Mouse (Mus musculus) ovary, postnatal 14 days (tissue): Measurements from ENCODE around the gene Trmt112.
A peak's percentile ranks its signal among the peaks of the same experiment; 100 is the strongest.
"Not testable (repeated sequence)": the region's sequence is repeated elsewhere in the genome, so short reads cannot be mapped to it uniquely, and the experiment has no call there.

Experiments used
- DNase-seq: peaks from one replicate; pipeline ENCODE4 v3.0.0; 2022; ENCODE audit warnings: low spot score

Gene Trmt112

DNA sequence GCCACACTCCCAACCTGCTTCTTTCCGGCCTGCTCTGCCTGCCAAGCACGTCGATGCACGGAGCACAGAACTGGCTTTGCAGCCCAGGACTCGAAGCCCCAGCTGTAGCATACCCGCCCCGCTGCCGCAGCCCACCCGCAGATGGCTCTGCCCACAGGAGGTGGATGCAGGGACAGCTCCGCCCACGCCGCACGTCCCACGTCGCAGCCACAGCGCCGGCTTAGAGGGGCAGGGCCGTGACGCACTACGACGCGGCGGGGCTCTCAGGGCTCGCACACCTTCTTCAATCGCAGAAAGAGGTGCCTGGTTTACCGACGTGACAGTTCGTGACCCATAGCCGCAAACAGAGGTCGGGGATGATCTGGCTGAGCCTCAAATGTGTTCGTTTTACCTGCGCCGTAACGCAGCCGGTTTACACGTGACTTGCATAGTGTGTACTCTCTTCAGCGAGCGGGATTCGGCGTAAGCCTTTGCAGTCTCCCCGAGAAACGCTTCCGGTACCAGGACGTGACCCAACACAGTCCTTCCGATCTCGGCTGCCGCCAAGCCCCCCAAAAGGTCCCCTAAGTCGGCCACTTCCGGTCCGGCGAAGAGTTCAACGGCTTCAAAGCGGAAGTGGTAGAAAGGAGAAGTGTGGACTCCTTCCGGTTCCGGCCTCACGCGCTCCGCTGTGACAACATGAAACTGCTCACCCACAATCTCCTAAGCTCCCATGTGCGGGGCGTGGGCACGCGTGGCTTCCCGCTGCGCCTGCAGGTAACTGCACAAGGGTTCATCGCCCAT, at the start of gene Trmt112, which contains the start of gene Prdx5:
TSS of gene Trmt112 (plus strand) at position 192 of the 783 bp plus-strand sequence.
TSS of gene Prdx5 (minus strand) at position 600 of the 783 bp plus-strand sequence.
- DNase-seq, result peak; percentile 79

DNA sequence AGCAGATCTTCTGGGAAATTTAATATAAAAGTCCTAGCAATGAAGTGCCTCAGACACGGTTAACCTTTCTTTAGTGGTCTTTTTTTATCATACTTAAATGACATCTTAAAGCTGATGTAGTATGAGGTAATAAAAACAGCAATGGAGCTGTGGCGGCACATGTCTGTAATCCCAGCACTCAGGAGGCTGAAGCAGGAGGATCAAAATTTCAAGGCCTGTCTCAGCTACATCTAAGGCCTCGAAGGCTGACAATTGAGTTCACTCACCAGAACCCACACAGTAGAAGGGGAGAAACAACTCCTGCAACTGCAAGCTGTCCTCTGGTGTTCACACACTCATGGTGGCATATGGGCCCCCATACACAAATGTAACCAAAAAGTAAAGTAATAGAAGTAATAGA, 49.5 kb upstream of the Trmt112 start:
- no peak for DNase-seq

DNA sequence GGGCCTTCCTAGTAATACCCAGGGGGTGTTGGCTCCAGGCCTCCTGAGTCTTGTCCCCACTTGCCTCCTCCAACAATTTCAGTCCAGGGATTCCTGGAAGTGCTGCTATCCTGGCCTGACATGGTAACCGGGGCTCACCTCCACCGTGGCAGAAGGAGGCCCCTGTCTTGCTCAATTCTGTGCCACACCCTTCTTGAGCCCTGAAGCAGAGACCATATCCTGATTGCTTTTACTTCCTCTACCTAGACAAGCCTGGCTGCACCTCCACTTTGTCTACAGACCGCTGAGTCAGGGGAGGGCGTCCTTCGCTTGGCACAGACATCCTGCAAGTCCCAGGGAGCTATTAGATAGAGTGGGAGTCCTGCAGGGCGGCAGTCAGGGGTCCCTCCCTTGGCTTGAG, 48.8 kb upstream of the Trmt112 start:
- no peak for DNase-seq

DNA sequence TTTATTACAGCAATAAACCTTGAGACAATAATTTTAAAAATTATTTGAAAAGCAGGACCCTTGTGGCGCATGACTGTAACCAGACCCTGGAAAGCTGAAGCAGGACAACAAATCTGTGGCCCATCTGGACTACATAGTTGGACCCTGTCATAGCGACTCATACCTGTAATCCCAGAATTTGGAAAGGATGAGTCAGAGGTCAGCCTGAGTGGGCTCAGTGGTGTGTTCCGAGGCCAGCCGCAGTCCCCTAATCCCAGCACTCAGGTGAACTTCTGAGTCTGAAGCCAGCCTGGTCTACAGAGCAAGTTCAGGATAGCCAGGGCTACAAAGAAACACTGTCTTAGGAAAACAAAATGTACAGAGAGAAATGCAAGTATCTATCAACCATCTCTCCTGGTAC, 48.0 kb upstream of the Trmt112 start:
- no peak for DNase-seq

DNA sequence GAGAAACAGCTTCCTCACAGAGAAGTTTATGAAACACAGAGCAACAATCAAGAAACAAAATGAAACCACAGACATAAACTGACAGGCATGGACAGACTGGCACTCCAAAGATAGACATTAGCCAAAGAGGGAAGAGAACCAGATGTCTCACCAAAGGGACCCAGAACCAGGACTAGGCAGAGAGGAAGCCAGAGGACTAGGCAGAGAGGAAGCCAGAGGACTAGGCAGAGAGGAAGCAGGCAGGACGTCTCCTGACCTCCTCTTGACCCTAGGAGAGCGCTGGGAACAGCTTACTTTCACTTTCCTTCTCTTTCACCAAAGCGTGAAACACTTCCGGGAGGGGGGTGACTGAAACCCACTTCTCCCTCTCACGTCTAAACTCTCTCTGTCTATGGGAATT, 40.1 kb upstream of the Trmt112 start:
- no peak for DNase-seq

DNA sequence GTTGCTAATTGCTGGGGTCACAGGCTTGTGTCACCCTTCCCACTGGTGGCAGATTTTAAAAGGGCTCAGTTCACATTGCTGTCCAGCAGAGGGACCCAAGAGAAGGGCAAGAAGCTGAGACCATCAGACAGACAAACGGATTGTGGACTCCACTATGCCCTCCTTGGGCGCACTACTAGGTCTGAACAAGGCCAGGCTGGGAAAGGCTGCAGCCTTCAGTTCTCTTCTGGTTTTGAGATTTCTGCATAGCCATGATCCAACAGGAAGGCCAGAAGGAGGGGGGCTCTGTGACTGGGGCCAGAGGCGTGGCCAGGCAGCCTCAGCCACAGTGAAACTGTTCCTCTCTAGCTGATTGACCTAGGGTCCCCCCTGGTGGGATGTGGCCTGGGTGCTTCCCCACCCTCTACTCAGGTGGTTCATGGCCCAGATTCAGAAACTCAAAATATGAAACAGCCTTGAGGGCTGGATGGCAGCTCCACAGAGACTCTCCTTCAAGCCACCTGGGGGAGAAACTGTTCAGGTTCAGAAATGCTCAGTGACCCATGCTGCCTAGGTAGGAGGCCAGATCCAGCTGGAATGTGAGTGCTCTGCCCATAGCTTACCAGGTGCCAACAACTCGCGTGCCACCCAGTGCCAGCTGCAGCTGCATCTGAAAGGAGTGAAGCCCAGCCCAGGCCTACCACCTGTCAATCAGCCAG, 37.8 kb upstream of the Trmt112 start:
- no peak for DNase-seq

DNA sequence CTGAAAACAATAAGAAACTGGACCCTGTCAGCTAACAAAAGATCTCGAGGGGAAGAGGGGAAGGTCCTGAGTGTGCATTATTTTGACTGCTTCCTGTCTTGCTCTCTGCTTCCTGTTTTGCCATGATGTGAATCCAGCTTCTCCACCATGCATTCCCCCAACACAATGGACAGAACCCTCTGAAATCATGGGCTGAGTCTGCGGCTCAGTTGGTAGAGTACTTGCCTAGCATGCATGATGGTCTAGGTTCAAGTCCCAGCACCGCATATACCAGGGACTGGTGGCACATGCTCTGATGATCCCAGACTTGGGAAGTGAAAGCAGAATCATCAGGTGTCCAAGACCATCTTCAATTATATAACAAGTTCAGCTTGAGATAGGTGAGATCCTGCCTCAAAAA, 36.8 kb upstream of the Trmt112 start:
- DNase-seq, result no peak

DNA sequence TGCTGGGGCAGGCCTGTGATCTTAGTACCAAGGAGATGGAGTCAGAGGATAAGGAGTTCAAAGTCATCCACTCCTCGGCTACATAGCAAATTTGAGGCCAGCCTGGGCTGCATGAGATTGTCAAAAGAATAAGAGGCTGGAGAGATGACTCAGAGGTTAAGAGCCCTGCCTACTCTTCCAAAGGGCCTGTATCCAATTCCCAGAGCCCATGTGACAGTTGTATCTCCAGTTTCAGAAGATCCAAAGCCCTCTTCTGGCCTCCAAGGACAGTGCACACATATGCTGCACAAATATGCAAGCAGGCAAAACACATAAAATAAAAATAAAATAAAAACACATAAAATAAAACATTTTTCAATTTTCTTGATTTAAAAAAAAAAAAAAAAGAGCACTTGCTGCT, 35.2 kb upstream of the Trmt112 start:
- no peak for DNase-seq

DNA sequence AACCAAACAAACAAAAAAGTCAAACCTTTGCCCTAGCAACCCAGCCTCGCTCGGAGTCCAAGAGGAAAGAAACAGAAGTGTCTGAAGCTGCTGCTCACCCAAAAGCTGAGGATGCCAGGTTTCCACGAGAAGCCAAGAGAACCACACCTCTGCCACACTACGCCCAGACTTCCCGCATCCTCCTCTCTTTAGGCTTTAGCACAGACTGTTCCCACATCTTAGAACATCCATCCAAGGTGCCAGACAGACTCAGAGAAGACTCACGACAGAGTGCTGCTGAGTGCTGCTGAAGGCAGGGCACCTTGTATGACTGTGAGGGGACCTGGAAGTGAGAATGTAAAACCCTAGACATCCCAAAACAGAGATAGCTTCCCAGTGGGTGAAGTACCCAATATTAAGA, 33.7 kb upstream of the Trmt112 start:
- DNase-seq, result no peak

DNA sequence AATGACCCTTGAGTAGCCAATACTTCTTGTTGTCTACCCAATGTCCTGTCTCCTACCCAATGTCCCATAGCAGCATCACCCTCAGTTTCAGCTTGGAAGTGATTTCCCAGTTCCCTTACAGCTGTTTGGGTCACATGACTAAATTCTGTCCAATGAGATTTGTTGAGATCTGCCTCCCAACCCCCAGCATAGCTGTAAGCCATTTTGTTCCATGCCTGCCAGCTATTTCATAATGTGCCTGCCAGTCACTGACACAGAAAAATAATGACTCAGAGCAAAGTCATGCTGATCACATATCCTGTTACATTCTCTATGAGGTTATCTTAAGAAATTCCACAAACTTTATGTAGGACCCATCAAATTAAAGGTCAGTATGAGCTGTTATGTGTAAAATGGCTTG, 32.7 kb upstream of the Trmt112 start:
- no peak for DNase-seq

DNA sequence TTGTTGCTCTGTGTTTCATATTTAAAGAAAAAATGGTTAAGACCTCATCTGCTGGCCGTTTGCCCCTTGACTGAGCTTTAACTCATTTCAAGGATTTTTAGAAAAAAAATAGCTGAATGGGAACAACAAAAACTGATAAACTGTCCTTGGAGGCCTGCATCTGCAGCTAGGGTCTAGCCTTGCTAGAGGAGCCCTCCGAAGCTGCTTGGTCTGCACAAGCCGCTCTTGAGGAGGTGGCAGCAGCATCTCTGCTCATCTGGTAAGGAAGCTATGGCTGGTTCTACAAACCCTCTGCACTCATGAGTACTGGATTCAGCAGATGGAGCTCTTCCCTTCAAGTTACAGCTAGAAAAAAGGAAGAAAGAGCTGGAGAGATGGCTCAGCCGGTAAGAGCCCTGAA, 31.5 kb upstream of the Trmt112 start:
- DNase-seq, result no peak

DNA sequence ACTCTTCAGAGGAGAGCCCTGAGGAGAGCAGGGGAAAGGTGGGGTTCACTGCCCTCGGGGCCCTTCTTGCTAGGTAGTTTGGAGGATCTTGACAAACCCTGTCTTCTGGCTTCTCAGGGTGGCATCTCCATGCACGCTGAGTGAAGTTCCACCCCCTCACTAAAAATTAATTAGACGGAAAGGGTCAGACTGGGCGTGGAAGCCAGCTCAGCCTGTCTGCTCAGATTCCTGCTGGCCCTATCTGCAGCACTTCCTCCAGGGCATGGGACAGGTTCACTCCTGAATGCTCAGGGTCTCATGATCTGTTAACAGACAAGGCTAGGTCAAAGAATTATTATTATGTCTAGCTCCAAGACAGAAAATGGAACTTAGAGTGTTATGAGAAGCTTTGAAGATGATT, 17.0 kb upstream of the Trmt112 start:
- DNase-seq, result no peak

DNA sequence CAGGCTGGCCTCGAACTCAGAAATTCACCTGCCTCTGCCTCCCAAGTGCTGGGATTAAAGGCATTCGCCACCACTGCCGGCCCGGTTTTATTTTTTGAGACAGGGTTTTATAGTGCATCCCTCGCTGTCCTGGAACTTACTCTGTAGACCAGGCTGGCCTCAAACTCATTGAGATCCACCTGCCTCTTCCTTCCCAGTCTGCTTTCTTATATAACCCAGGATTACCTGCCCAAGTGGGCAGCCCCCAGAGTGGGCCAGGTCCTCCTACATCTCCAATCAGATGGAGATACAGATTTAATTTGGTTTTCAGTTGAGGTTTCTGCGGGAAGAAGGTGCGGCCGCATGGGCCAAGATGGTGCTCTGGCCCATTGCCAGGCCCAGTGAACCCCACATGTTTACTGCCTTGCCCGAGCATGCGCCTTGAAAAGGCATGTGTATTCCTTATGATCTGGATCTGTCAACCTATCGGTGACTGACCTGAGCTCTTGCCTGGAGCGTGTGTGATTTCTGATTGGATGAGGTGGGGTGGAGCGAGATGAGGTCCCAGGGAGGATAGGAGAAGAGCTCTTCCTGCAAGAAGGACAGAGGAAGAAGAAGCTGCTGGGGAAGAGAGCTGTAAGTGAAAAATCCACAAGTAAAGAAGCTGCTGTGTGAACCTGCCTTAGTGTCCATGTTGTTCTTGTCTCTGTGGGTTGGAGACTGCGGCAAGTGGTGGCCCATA, 15.6 kb upstream of the Trmt112 start:
- no peak for DNase-seq

DNA sequence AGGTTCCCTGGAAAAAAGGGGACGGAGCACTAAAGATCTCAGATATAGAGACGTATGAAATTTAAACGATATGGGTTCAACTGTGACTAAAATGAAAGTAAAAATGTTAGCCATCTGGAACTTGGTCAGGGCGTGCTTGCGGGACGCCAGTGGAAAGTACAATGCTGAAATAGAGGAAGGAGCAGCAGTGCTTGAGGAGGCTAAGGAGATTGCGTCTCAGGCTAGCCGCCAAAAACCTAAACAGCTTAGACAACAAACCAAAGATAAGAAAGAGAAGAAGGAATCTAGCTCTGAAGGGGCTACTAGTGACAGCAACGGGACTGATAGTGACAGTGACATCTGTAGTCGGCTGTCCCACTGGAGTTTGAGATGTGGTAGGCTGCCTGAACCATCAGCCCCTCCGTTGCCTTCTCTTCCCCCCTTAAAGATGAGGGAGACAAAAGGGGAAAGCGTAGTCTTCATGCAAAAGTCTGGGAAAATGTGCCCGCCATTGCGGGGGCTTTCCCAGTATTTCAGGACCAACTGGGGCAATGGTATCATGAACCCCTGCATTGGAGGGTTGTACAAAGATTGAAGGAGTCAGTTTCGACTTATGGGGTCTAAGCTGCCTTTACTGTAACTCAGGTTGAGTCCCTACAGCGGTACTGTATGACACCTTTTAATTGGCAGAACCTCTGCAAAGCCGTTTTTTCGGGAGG, 13.7 kb upstream of the Trmt112 start:
- DNase-seq, result not testable (repeated sequence)

DNA sequence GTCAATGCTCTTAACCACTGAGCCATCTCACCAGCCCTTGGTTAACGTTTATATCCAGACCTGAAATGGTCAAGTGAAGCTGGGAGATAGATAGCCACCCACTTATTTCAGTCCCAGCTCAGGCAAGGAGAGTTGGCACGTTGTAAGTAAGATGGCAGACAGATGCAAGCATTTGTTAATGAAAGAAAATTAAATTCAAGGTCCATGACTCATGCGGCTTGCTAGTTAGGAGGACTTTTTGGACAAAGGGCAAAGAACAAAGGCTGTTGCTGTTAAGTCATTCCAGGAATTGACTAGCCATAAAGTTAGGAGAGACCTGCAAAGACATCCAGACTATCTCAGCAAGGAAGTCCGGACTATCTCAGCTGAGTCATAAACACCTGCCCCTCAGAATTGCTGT, 9.9 kb upstream of the Trmt112 start:
- no peak for DNase-seq

DNA sequence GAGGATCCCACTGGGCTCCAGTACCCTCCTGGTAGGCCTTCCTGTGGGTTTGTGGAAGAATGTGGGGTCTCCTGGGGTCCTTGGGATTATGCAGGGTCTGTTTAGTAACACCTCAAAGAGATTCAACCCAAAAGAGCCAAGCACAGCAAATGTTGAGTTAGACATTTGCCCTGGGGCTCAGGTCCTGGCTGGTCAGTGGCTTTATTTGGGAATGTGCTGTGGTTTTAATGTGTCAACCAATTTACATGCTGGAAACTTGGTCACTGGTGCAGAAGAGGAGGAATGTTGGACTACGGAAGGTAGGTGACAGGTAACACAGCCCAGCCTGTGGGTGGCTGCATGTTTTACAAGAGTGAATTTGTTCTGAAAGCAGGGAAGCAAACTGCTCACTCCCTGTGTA, 6.5 kb upstream of the Trmt112 start:
- DNase-seq, result no peak

DNA sequence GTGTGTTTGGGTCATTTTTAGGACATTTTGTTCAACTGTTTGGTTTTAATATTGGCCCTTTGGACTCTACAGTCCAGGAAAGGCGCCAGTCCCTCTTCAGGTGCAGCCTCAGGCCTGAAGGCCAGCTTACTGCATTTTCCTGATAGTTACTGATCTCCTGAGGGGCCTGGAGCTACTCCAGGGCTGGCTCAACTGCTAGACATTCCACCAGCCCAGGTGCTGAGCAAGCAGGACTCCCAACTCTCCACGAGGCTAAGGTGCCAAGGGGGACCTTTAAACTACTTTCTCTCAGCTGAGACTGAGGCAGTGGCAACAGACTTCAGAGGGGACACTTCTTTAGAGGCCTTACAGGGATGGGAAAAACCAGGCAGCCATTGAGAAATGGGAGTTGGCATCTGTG, 4.7 kb upstream of the Trmt112 start:
- DNase-seq, result no peak

DNA sequence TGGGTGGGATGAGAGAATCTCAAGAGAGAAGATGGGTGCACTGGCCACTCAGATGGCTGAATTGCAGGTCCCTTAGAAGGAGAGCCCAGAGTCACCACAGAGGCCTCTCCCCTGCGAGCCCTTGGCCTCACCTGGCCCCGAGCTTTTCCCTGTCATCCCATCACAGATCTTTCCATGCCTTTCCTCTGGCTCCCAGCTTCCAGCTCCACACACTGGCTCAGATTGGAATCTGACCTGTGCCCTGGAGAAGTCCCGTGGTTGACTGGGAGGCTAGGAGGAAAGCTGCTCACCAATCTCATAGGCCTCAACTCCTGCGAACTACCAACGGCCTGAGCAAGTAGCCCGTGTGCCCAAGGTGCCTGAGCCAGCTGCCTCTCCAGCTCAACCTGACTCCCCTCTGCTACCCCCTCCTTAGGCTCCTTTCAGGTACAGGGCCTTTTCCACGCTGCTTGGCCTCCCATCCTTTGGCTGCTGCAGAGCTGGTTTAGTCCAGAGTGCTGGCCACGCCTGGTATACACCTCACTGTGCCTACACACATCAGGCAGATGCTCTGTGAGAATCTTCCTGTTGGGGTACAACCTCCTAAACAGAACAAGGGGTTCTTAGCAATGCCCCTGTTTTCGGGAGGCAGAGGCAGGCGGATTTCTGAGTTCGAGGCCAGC, 3.9 kb upstream of the Trmt112 start:
- DNase-seq, result no peak

DNA sequence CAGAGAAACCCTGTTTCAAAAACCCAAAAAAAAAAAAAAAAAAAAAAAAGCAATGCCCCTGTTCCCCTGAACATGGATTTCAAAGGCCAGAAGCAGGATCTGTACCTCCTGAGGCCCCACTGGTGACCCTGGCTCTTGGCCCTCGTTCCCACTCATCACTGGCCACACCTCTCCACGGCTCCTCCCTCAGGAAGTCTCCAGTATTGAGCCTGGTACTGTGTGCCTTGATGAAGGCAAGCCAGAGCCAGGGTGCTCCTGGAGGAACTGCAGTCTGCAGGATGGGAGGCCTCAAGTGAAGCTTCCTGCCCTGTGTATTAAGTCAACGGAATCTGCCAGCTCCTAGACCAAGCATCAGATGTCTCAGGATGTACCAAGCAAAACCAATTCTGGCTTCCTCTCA, 3.3 kb upstream of the Trmt112 start:
- DNase-seq, result no peak

DNA sequence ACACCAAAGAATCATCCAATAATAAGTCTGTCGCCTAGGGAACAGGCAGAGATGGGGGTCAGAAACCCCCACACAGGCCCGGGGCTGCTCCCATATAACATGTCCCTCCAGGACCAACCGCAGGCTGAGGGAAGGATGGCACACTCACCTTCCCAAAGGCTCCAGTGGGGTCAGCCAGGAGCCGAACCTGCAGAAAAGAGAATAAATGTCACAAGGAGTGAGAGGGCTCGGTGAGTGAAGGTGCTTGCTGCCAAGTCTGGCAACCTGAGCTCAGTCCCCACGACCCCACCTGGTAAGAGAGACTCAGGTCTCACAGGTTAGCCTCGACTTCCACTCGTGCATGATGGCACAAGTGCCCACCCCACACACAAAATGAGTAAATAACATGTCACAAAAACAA, 2.4 kb upstream of the Trmt112 start:
- DNase-seq, result no peak

DNA sequence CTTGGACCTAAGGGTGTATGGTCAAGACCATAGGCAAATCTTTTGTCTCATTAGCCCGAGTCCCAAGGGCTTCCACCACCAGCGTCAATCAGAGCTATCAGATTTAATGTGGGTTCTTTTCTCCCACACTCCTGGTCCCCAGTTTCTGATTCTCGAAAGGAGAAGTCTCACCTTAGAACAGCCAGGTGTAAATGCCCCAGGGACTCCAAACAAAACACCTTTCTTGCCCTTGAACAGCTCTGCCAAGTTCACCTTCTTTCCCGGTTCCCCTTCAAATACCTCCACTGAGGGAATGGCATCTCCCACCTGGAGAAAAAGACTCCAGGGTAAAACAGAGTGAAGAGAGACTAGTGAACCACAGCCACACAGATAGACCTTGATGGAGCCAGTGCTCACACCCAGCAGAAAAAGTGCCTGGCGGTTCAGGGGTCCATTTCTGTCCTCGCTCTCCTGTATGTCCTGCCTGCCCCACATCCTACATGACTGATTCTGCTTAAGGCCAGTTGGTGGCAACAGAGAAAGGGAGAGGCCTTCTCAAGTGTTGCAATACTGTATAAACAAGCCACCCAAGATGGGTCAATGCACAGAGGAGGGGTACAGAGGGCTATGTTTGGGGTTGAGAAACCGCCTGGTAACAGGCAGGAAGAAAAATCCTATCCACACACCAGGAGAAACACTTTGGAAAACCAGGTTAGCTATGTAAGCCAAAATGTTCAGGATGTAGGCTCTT, 1.5 kb upstream of the Trmt112 start:
- no peak for DNase-seq
